Mouse (Mus musculus) adrenal gland, adult 18-20 months (tissue): ENCODE measurements around the gene Tenm2. TPM values are rescaled to one million over a fixed set of nuclear protein-coding genes. Genes with fewer than 3 reads are reported as not detected.
A peak's percentile ranks its signal among the peaks of the same experiment; 100 is the strongest.

Experiments used
- DNase-seq, 2 experiments: peaks; one replicate each; pipeline ENCODE4 v3.0.0; 2021 to 2022; ENCODE audit warnings: low spot score in 2 of 2
- total RNA-seq, 2 experiments: library from RNA; stranded (reverse); gene quantifications; 1 replicate in 1 of 2; 2 replicates in 1 of 2; pipeline ENCODE4 v1.2.3; 2021

The Tenm2 gene
- total RNA-seq, 2 experiments from 2014 or later = 0.36 to 1.1 TPM

DNA sequence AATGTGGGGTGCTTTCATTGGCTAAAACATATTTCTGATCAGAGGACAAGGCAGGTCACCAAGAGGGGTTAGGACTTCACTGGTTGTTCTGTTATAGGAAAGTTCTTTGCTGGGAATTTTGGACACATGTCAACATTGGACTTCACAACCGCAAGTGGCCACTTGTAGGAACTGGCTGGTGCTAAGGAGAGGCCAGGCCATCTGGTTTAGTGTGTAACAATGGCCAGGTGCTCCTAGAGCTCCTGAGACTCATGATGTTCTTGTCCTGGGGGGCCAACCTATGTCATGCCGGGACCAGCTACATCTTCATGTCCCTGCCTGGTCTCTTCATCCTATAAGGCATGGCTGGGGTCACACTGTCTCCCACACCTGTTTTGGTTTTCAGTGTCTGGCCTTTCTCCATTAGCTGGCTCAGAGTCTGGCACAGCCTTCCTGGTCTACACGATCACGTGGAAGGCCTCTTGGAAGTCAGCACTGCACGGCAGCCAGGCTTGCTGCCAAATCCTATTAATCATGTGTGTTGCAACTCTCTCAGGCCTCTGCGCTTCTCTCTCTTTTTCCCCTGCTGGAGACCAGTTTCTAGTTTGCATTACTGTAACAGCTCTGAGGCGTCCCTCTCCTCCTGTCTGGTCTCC, 1199.6 kb downstream of the Tenm2 start:
- peak; percentile 76 to 82 for DNase-seq

DNA sequence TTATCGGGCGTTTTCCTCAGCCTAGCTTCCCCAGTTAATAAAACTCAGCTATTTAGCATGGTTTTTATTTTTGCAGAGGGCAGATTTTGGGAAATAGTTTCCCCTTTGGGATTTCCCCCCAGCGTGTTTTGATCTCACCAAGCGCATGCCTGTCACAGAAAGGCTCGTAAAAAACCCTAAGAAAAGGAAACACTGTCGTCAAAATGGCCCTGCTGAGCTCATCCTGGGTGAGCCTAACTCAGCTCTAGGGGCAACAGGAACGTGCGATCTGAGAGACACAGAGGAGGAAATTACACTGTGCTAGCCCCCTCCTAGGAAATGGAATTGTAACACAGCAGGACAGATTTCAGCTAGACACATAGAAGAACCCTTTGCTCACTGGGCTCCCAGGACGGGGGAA, 1204.0 kb downstream of the Tenm2 start:
- DNase-seq = no peak

- no peak for DNase-seq
Measured at GRCm38 (mm10) chr11:36020009-36020408, 1215.8 kb downstream of the Tenm2 start.

GRCm38 (mm10) chr11:36013179-36013578, 1222.6 kb downstream of the Tenm2 start:
- DNase-seq = no peak

- no peak for DNase-seq
Measured at GRCm38 (mm10) chr11:36009281-36010208, 1226.2 kb downstream of the Tenm2 start.

DNA sequence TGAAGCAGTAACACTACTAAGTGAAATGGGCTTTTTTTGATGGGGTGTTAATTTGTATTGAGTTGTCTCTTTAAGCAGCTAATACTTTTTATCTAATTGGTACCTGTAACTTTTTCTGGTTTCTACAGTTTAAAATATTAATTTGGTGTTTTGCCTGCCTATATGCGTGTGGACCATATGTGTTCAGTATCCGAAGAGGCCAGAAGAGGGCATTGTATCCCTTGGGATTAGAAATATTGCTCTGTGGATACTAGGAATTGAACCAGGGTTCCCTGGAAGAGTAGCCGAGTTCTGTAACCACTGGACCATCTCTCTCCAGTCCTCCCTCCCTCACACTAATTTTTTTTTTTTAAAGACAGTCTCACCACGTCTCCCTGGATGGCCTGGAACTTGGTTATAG, 1232.9 kb downstream of the Tenm2 start:
- DNase-seq = no peak

GRCm38 (mm10) chr11:36001282-36001970, 1234.3 kb downstream of the Tenm2 start:
- peak; percentile 83 to 90 for DNase-seq

DNA sequence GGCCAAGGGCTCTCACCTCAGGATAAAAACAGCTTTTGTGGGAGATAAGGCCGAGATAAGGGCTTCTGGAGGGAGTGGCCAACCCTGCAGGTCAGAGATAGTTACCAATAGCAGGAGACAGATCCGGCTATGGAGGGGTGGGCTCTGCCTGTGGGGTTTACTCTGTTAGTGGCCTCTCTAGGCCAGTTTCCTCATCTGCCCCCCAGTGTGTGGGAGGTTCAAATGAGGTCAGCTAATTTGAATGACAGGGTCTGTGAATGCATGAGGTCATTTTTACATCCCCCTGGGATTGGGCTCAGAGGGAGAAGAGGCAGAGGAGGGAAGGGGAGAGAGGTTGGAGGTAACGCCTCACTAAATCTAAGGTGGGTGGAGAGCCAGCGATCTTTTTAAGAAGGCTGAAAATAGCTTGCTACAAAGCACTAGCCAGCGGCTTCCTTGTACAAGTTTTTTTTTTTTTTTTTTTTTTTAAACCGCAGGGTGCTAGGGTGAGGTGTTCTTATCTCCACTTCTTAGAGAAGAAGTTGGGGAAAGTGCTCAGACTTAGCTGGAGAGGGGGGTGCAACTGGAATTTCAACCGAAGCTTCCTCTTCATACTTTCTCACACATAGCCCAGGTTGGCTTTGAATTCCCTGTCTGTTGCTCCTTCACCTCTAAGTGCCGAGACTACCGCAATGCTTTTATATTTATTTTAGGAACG, 1235.0 kb downstream of the Tenm2 start:
- no peak for DNase-seq

GRCm38 (mm10) chr11:36000038-36000437, 1235.7 kb downstream of the Tenm2 start:
- no peak for DNase-seq

DNA sequence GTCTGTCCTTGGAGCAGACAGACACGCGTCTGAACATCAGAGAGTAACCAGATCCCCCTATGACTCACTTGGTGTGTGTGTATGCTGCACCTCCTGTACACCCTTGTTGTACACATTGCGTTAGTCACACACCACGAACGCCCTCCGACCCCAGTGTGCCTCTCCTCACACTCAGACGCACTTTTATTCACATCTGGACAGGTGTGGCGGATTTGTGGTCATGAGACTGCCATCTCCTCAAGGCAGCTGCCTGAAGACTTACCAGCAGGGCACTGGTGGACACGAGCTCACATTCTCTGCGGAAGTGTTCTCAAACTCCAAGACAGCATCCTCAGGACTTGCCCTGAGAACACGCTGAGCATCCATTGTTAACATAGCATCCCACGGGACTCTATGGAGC, 1237.7 kb downstream of the Tenm2 start:
- no peak for DNase-seq

- DNase-seq = no peak
Measured at GRCm38 (mm10) chr11:35995310-35995709, 1240.5 kb downstream of the Tenm2 start.

- DNase-seq = no peak
Measured at GRCm38 (mm10) chr11:35991846-35992245, 1243.9 kb downstream of the Tenm2 start.

DNA sequence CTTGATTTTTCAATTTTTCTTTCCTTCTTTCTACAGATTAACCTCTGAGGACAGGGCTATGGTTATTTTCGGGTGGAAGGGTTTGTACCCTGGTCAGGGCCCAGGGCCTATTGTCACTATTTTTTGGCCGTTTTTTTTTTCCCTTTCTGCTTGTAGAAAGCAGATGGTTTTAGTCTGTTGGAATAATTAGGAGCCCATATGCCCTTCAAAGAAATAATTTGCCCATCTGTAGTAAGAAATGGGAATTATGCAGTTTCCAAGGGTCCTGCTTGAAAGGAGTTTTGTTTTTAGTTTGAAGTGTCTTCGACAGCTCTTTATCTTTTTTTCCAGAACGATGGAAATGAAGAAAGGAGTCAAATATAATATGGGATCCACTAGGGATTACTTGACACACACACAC, 1245.8 kb downstream of the Tenm2 start:
- no peak for DNase-seq

DNA sequence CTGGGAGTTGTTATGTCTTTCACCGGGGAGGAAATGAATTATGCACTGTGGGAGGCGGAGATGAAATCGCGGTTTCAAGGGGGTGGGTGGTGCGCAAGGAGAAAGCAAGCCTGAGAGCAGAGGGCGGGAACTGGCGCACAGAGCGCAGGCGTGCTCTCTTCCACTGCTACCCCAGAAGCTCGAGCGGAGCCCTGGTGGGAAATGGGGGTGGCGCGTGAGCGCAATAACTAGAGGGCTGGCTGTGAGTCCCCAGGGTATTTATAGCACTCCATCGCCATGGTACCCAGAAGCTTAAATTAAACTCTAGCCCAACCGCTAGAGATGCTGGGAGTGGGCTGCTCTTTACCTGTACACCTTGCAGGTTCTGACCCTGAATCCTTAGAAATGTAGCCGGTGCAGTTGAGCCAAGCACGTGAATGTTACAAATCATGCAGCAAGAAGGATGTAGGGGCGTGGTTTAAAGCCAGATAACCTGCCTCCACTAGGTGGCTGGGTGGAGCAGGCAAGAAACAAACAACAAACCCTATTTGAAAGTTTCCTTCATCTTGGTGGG, 1249.8 kb downstream of the Tenm2 start:
- peak in 1 of 2 experiments; percentile 38 for DNase-seq

- no peak for DNase-seq
Measured at GRCm38 (mm10) chr11:35982734-35983133, 1253.0 kb downstream of the Tenm2 start.

DNA sequence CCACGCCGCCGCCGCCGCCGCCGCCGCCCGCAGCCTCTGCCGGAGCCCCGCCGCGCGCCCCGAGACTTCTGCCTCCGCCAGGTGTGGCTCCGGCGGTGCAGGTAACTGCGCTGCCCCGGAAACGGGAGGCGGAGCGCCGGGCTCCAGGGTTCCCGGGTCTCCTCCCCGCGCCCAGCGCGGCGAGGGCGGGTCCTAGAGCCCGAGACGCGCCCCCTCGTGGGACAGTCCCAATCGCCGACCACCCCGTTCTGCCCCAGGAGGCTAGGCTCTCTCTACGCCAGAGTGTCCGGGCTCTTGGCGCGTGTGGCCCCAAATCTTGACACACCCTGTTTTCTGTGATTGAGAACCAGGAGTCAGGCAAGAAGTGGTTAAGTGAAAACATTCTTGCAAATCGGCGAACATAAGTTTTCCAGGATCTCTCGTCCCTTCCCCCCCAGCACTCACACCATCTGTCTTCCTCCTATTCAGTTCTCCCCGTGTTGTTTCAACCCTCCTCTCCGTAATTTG, 1255.3 kb downstream of the Tenm2 start, which contains the start of gene Wwc1:
Gene Wwc1 (minus strand): TSS at position 117 of the 507 bp plus-strand sequence.
- DNase-seq = peak; percentile 65 to 75

- DNase-seq = no peak
Measured at GRCm38 (mm10) chr11:35979733-35980410, 1255.9 kb downstream of the Tenm2 start.

GRCm38 (mm10) chr11:35979266-35979732, 1256.5 kb downstream of the Tenm2 start:
- no peak for DNase-seq

DNA sequence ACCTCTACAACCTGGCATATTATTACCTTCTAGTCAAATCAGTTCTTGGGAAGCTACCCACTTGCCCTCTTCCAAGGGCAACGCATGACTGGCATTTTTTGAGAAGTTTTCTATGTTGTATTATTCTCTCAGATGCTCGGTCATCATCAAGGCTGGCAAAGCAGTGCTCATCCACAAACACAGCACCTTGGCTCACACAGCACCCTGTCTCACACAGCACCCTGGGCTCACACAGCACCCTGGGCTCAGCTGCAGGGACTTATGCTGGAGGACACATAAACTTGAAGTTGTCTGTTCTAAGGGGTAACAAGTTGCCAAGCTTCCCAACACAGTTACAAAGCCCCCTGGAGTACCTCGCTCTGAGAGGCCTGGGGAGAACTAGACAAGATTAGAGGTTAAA, 1258.0 kb downstream of the Tenm2 start:
- DNase-seq = no peak

DNA sequence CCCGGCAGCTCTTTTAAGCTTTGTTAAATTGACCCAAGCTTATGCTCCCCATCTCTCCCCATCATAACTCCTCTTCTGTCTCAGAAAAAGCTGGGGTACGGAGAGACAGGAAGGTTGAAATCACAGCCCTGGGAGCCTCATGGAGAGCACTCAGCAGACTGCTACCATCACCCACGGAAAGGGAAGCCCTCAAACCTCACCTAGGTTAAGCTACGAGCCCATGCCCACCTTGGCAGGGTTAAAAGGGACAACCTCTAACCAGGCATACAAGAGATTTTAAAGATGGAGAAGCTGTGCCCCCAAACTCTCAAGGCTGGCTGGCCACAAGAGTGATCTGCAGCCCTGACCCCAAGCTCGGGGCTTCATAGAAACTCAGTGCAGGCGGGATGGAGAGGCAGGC, 1258.7 kb downstream of the Tenm2 start:
- no peak for DNase-seq
